Mouse (Mus musculus) CD4-positive, CD25-positive, alpha-beta regulatory T cell, adult 9 weeks (primary cell): Measurements from ENCODE around the gene Shcbp1l. TPM values are rescaled to one million over a fixed set of nuclear protein-coding genes. Genes with fewer than 3 reads are reported as not detected.

Source experiments
- polyA plus RNA-seq: library from polyadenylated mRNA; unstranded; fragments of 100-300 nt; shearing (Covaris generic); gene quantifications from one replicate; pipeline ENCODE4 v1.2.1, GENCODE M21; 2017

Gene Shcbp1l
- polyA plus RNA-seq: not detected

DNA sequence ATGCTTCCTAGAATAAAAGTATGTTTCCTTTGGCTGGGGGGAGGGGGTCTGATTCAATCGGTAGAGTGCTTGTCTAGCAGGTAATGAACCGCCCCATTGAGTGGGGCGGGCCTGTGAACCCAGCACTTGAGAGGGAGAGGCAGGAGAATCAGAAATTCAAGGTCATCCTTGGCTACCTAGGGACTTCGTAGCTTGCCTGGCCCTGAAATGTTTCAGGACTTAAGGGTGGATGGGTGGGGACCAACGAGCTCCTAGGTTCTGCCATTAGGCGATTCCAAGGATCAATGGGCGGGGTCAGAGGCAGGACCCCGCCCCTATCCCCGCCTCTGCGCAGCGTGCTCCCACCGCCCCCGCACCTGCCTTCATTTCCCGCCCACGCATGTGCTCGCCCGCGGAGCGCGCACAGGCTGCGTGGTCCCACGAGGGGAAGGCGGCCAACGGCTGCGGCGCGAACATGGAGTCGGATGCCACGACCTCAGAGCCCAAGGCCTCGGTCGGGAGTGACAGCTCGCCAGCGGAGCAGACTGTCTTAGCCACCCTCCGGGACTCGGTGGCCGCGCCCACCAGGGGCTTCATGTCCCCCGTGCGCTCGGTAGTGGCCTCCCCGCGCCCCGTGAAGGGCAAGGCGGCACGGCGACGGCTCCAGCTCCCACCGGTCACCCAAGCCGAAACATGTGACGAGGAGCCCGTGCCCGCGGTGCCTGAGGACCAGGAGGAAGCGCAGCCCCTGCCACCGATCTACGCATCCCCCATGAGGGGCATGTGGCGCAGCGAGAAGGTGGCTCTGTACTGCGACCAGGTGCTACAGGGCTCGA, at the start of gene Shcbp1l:
Shcbp1l (plus strand) TSS at position 393 of the 815 bp plus-strand sequence.

DNA sequence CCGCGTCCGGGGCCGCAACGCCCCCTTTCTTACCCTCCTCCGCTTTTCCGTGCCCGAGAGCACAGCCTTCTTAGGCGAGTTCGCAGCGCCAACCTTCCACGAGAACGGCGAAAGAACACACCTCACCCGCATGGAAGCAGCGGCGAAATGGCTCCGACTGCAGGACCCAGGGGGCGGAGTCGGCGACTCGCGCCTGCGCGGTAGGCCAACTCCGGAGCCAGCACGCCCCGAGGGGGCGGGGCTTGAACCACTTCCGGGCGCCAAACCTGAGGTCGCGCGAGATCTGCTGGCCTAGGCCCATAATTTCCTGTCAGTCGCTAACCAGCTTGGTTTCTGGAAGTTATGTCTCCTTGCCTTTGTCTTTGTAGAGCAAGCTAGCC, 62.5 kb downstream of the Shcbp1l start, which contains the start of gene Dhx9:
Dhx9 (minus strand) TSS at position 161 of the 380 bp plus-strand sequence.

Other genes starting within 250 kb of the Shcbp1l start
- 1.4 TPM for gene Lamc2, start 238.7 kb upstream of the Shcbp1l start, polyA plus RNA-seq
- 3.3 TPM for gene Lamc1, start 92.4 kb upstream of the Shcbp1l start, polyA plus RNA-seq
- gene Dhx9, start 62.5 kb downstream of the Shcbp1l start, polyA plus RNA-seq: 55.2 TPM
- gene Npl, start 124.9 kb downstream of the Shcbp1l start, polyA plus RNA-seq: not detected
- gene Rgs8, start 227.9 kb downstream of the Shcbp1l start, polyA plus RNA-seq: 0.14 TPM